26 mouse cellular contexts compared by ENCODE assay signal in the genomic region with DNA sequence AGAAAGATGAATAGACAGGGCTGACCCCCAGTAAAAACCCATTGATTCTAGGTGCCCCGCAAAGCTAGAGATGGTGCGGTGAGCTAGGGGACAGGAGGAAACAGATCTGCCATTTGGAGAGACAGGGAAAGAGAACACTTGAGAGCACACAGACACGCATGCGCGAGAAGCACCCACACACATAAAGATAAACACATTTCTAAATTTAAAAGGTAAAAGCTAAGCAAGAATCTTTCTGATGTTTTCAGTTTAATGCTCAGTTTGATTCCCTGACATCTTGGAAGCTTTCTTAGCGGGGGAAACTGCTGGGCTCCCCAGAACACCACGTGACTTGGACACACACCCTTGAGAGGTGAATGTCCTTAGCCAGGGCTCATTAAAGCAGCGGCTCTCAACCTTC. TPM values are rescaled to one million over a fixed set of nuclear protein-coding genes. Genes with fewer than 3 reads are reported as not detected.
DNase-seq lines count a peak whose midpoint lies in the region; ATAC-seq and TF ChIP-seq lines count a peak whose summit lies in the region.
"Had no signal": no experiment of that assay in that cellular context is flagged by ENCODE, and none has a peak within 500 bp of the region (broad histone marks: within the 10 kb centered on the region; RNA-seq: fewer than 3 reads in every experiment).

No protein-coding gene starts in this region.

- DNase-seq in left cerebral cortex, adult 2 months (ENCODE audit: extremely low spot score in 1 of 2, low spot score in 2 of 2) = peak; percentile 26
- no peak for DNase-seq in left cerebral cortex, adult 11 months (ENCODE audit: low spot score)
- DNase-seq in right cerebral cortex, adult 2 months (ENCODE audit: low spot score in 2 of 2) = peak; percentile 44 to 53
- no peak for DNase-seq in right cerebral cortex, postnatal 25 days
- no peak for DNase-seq in lung, postnatal 0 days (ENCODE audit: low spot score)
- DNase-seq in B cell, adult 2 months = no peak
- DNase-seq: adrenal gland, adult 8-10 months; adrenal gland, postnatal 36 days; cerebellum, adult 11 months; cerebellum, adult 8-10 months; gastrocnemius, postnatal 36 days; heart, adult 11 months; heart, postnatal 10 days; heart, postnatal 4 days had no signal

- H3K4me3 ChIP-seq in left cerebral cortex, adult 2 months = no peak overlapping the region
- H3K4me3 ChIP-seq in myocyte = no peak overlapping the region
- H3K4me3 ChIP-seq in lung, postnatal 0 days (ENCODE audit: low read depth, low read length) = no peak overlapping the region
- H3K4me3 ChIP-seq: embryonic facial prominence, embryonic 12.5 days; forebrain, embryonic 15.5 days; hindbrain, embryonic 12.5 days had no signal

- no peak for TF ChIP-seq POLR2A in myocyte (IDR thresholded peaks at IDR 0.05; ENCODE audit: insufficient read length, low read depth)

- peaks cover 27% of the 10 kb centered on the region for H3K27me3 ChIP-seq in myocyte (ENCODE audit: control insufficient read depth, insufficient read depth, insufficient read length)
- H3K27me3 ChIP-seq in lung, postnatal 0 days (replicated peaks; ENCODE audit: insufficient read depth, low read length) = 0 out of 2 replicates have a peak, but pooled peaks cover 3% of the 10 kb centered on the region

- H3K9me3 ChIP-seq in lung, postnatal 0 days (ENCODE audit: low read length) = no peaks in the 10 kb centered on the region
- H3K9me3 ChIP-seq: embryonic facial prominence, embryonic 12.5 days; forebrain, embryonic 15.5 days; hindbrain, embryonic 12.5 days had no signal

- H3K79me2 ChIP-seq in myocyte (ENCODE audit: control insufficient read depth, insufficient read depth) = no peaks in the 10 kb centered on the region

- H3K4me2 ChIP-seq in myocyte (ENCODE audit: low read depth) = no peak overlapping the region
- H3K4me2 ChIP-seq in lung, postnatal 0 days (replicated peaks; ENCODE audit: low read depth, low read length) = no peak overlapping the region
- H3K4me2 ChIP-seq: embryonic facial prominence, embryonic 12.5 days; forebrain, embryonic 15.5 days; hindbrain, embryonic 12.5 days had no signal

- no peaks in the 10 kb centered on the region for H3K36me3 ChIP-seq in myocyte (ENCODE audit: control insufficient read depth, insufficient read depth)
- no peaks in the 10 kb centered on the region for H3K36me3 ChIP-seq in lung, postnatal 0 days (ENCODE audit: insufficient read depth, low read length)
- H3K36me3 ChIP-seq: embryonic facial prominence, embryonic 12.5 days; forebrain, embryonic 15.5 days; G1E; hindbrain, embryonic 12.5 days had no signal

- H3K9ac ChIP-seq in lung, postnatal 0 days (replicated peaks; ENCODE audit: low read depth) = no peak overlapping the region
- H3K9ac ChIP-seq: embryonic facial prominence, embryonic 12.5 days; forebrain, embryonic 15.5 days; hindbrain, embryonic 12.5 days had no signal

- no peak overlapping the region for H3ac ChIP-seq in myocyte (ENCODE audit: control insufficient read depth, insufficient read length)

- no peak for TF ChIP-seq EP300 in lung, postnatal 0 days (IDR thresholded peaks at IDR 0.05)

- peaks cover 3% of the 10 kb centered on the region; the same call in 1 of the 2 replicates for H3K4me1 ChIP-seq in lung, postnatal 0 days (ENCODE audit: insufficient read depth, low read depth, low read length)
- H3K4me1 ChIP-seq: embryonic facial prominence, embryonic 12.5 days; forebrain, embryonic 15.5 days; hindbrain, embryonic 12.5 days had no signal

- peak overlapping the region; percentile 77 for H3K27ac ChIP-seq in left cerebral cortex, adult 2 months
- H3K27ac ChIP-seq in lung, postnatal 0 days (ENCODE audit: low read length) = no peak overlapping the region
- H3K27ac ChIP-seq: embryonic facial prominence, embryonic 12.5 days; forebrain, embryonic 15.5 days; hindbrain, embryonic 12.5 days had no signal

- intact Hi-C loops in left cerebral cortex, adult 2 months (cut with DNase I) = loop anchor here (5.0 kb wide), 2 partner anchors 40 to 180 kb away; a partner anchor contains a TSS

- WGBS in lung, postnatal 0 days = 64% methylated on average over 8 of the region's 8 CpGs

- no peak for ATAC-seq in lung, postnatal 0 days
- ATAC-seq: CD4-positive, CD25-positive, alpha-beta regulatory T cell, adult 4 months; forebrain, embryonic 15.5 days; hindbrain, embryonic 16.5 days had no signal

- TF ChIP-seq CTCF in left cerebral cortex, adult 2 months (IDR thresholded peaks at IDR 0.05) = no peak
- TF ChIP-seq CTCF in lung, postnatal 0 days (IDR thresholded peaks at IDR 0.05) = no peak

TF ChIP-seq in myocyte, 11 proteins besides CTCF, POLR2A, EP300 and RAD21:
- peak; percentile 24 for TF ChIP-seq USF1 (IDR thresholded peaks at IDR 0.05; ENCODE audit: low read depth)
- no peak for TF ChIP-seq TCF12 (IDR thresholded peaks at IDR 0.05; ENCODE audit: insufficient read depth, poor library complexity, severe bottlenecking)
- TF ChIP-seq TCF3 (IDR thresholded peaks at IDR 0.05; ENCODE audit: insufficient read length, low read depth) = no peak

RNA-seq across cellular contexts. Expression of a gene that starts 28.8 kb away (rescaled TPM):
- total RNA-seq in left cerebral cortex, adult 2 months (2021) = not detected
- polyA plus RNA-seq in myocyte (2012; fragmentation: generic; extraction: Trizol) = not detected
- not detected in 2 replicates for polyA plus RNA-seq in lung, postnatal 0 days (2015; fragmentation: Nextera tagmentation; extraction: Ambion mirVana)
- total RNA-seq: adrenal gland, postnatal 36 days; common myeloid progenitor, adult 5-6 weeks; gastrocnemius, adult 8-10 months; gastrocnemius, postnatal 36 days; heart, postnatal 10 days; heart, postnatal 4 days had no signal
- polyA plus RNA-seq: brain, embryonic 14.5 days; CD4-positive, CD25-positive, alpha-beta regulatory T cell, adult 4 months; embryonic facial prominence, embryonic 12.5 days; forebrain, embryonic 11.5 days; forebrain, embryonic 15.5 days; G1E; heart, embryonic 14.5 days; hindbrain, embryonic 12.5 days; hindbrain, embryonic 16.5 days had no signal

RNA-seq across cellular contexts. Expression of a gene that starts 38.8 kb away (rescaled TPM):
- total RNA-seq in left cerebral cortex, adult 2 months (2021) = 10 to 100 TPM; 29.0 to 30.1 TPM
- polyA plus RNA-seq in myocyte (2012; fragmentation: generic; extraction: Trizol) = 9.8 TPM
- 160 and 171 TPM in 2 replicates for polyA plus RNA-seq in lung, postnatal 0 days (2015; fragmentation: Nextera tagmentation; extraction: Ambion mirVana)

RNA-seq across cellular contexts. Expression of a gene that starts 39.3 kb away (rescaled TPM):
- total RNA-seq in left cerebral cortex, adult 2 months (2021) = 10 to 100 TPM; 31.7 to 31.8 TPM
- polyA plus RNA-seq in myocyte (2012; fragmentation: generic; extraction: Trizol) = 77.1 TPM
- polyA plus RNA-seq in lung, postnatal 0 days (2015; fragmentation: Nextera tagmentation; extraction: Ambion mirVana) = 4.1 TPM in 2 replicates

RNA-seq across cellular contexts. Expression of a gene that starts 41.3 kb away (rescaled TPM):
- 1 to 10 TPM; 1.9 to 2.3 TPM for total RNA-seq in left cerebral cortex, adult 2 months (2021)
- 0.08 TPM for polyA plus RNA-seq in myocyte (2012; fragmentation: generic; extraction: Trizol)
- 7.8 and 8.7 TPM in 2 replicates for polyA plus RNA-seq in lung, postnatal 0 days (2015; fragmentation: Nextera tagmentation; extraction: Ambion mirVana)

Comparison
In these comparisons a context has a peak if more than half of its experiments do, and no peak if none do; other contexts are left out.
1. DNase-seq: peak in left cerebral cortex, adult 2 months (2 of 2) and right cerebral cortex, adult 2 months (2 of 2); none in left cerebral cortex, adult 11 months (single experiment), right cerebral cortex, postnatal 25 days (single experiment), lung, postnatal 0 days (single experiment) and B cell, adult 2 months (0 of 2).
2. RNA of a gene that starts 38.8 kb away (polyA plus RNA-seq): 160 to 171 TPM in lung, postnatal 0 days; 9.8 TPM in myocyte (single experiment); every median in the first group is over 10 times any median in the second.
3. RNA of a gene that starts 39.3 kb away (polyA plus RNA-seq): 77.1 TPM in myocyte (single experiment); 4.1 TPM in lung, postnatal 0 days; every median in the first group is over 10 times any median in the second.